Mouse (Mus musculus): ENCODE results near the gene Rbm25. TPM values are rescaled to one million over a fixed set of nuclear protein-coding genes. Genes with fewer than 3 reads are reported as not detected.

The Rbm25 gene
- polyA plus RNA-seq (2015; fragmentation: Nextera tagmentation; extraction: Ambion mirVana), result 88.1 and 146 TPM in 2 replicates

GRCm38 (mm10) chr12:83630936-83631335 is at the start of gene Rbm25:
Gene Rbm25 (plus strand): TSS chr12:83631236.

GRCm38 (mm10) chr12:83597025-83597501 is 34.0 kb upstream of the Rbm25 start, which contains the start of gene Zfyve1:
Gene Zfyve1 (minus strand): TSS chr12:83597222.

GRCm38 (mm10) chr12:83687934-83688315 is 56.9 kb downstream of the Rbm25 start, which contains the start of gene Psen1:
Gene Psen1 (plus strand): TSS chr12:83688152.

Other genes with a start within 250 kb of the Rbm25 start
- gene Dpf3, start 143.5 kb upstream of the Rbm25 start, polyA plus RNA-seq (2015; fragmentation: Nextera tagmentation; extraction: Ambion mirVana), result 4.3 and 11.5 TPM in 2 replicates
- 35.6 and 66.0 TPM in 2 replicates for gene Dcaf4, start 110.8 kb upstream of the Rbm25 start, polyA plus RNA-seq (2015; fragmentation: Nextera tagmentation; extraction: Ambion mirVana)
- 12.0 and 21.5 TPM in 2 replicates for gene Zfyve1, start 34.0 kb upstream of the Rbm25 start, polyA plus RNA-seq (2015; fragmentation: Nextera tagmentation; extraction: Ambion mirVana)
- gene Psen1, start 56.9 kb downstream of the Rbm25 start, polyA plus RNA-seq (2015; fragmentation: Nextera tagmentation; extraction: Ambion mirVana), result 36.5 and 50.0 TPM in 2 replicates
- 0.63 and 0.79 TPM in 2 replicates for gene Papln, start 132.4 kb downstream of the Rbm25 start, polyA plus RNA-seq (2015; fragmentation: Nextera tagmentation; extraction: Ambion mirVana)

Measured in adrenal gland, postnatal 0 days (tissue).